Mouse (Mus musculus) lung, adult 2 months (tissue): ENCODE data around the gene Cpa4. TPM values are rescaled to one million over a fixed set of nuclear protein-coding genes. Genes with fewer than 3 reads are reported as not detected.

ENCODE experiments used
- DNase-seq: peaks from one replicate; pipeline ENCODE4 v3.0.0; 2022
- H3K4me1 ChIP-seq: fragments of 200-500 bp; 2 replicates; pipeline ENCODE4 v1.6.1; 2011; ENCODE audit warnings: low read length; ENCODE audit not compliant: control insufficient read depth, insufficient read depth
- H3K4me3 ChIP-seq: fragments of 200-500 bp; replicated peaks from 2 replicates; pipeline ENCODE3; 2011; ENCODE audit warnings: low read depth, mild to moderate bottlenecking, control low read depth, low read length; ENCODE audit errors: extremely low read depth
- CTCF ChIP-seq: fragments of 200-500 bp; IDR thresholded peaks from 2 replicates; pipeline ENCODE4 v1.5.1; 2011; ENCODE audit warnings: mild to moderate bottlenecking, low read length, control low read depth; ENCODE audit not compliant: insufficient read depth
- POLR2A ChIP-seq: fragments of 200-500 bp; IDR thresholded peaks from 2 replicates; pipeline ENCODE4 v1.6.1; 2011; ENCODE audit warnings: low read depth, mild to moderate bottlenecking, control low read depth, low read length, borderline replicate concordance; ENCODE audit errors: extremely low read depth
- WGBS: fragments of 180-500 bp; shearing (Covaris S2); methylation state at CpG from one replicate; pipeline ENCODE4 v1.1.7; 2018; 5-methylcytosine and 5-hydroxymethylcytosine counted together
- polyA plus RNA-seq: library from polyadenylated mRNA; depleted of rRNA; stranded (reverse); fragments of >200 nt; gene quantifications from 2 replicates; pipeline ENCODE4 v1.2.3, GENCODE M21; 2012

The Cpa4 gene
- polyA plus RNA-seq, 1 experiment = 4.6 TPM

GRCm38 (mm10) chr6:30551193-30551515 lies 17.0 kb upstream of the Cpa4 start:
- Histone ChIP-seq H3K4me1 (peaks cover 5% of the 10 kb centered on the region; the same call in 1 of the 2 replicates), H3K4me3 (no peak overlapping the region)
- DNase-seq = no peak
- TF ChIP-seq CTCF (no peak), POLR2A (no peak)

GRCm38 (mm10) chr6:30551644-30552580 lies 16.3 kb upstream of the Cpa4 start:
- no peak for DNase-seq
- Histone ChIP-seq H3K4me3 (no peak overlapping the region), H3K4me1 (peaks cover under 1% of the 10 kb centered on the region; the same call in 1 of the 2 replicates)
- 46% methylated on average over 23 of the region's 23 CpGs for WGBS
- TF ChIP-seq POLR2A (no peak), CTCF (no peak)

- Histone ChIP-seq H3K4me1 (no peaks in the 10 kb centered on the region), H3K4me3 (no peak overlapping the region)
- no peak for TF ChIP-seq CTCF
- no peak for TF ChIP-seq POLR2A
- WGBS = 43% methylated on average over 6 of the region's 6 CpGs
- DNase-seq = no peak
These were observed 15.5 kb upstream of the Cpa4 start for GRCm38 (mm10) chr6:30552628-30553027.

GRCm38 (mm10) chr6:30553381-30554010 lies 14.7 kb upstream of the Cpa4 start:
- H3K4me1 ChIP-seq = no peaks in the 10 kb centered on the region
- no peak for DNase-seq
- TF ChIP-seq POLR2A = no peak
- TF ChIP-seq CTCF = no peak
- no peak overlapping the region for H3K4me3 ChIP-seq
- 78% methylated on average over 7 of the region's 7 CpGs for WGBS

- no peaks in the 10 kb centered on the region for H3K4me1 ChIP-seq
- no peak for TF ChIP-seq CTCF
- TF ChIP-seq POLR2A = no peak
- 93% methylated on average over 5 of the region's 5 CpGs for WGBS
- no peak overlapping the region for H3K4me3 ChIP-seq
- no peak for DNase-seq
These were observed 14.1 kb upstream of the Cpa4 start for GRCm38 (mm10) chr6:30554092-30554491.

- no peak for TF ChIP-seq POLR2A
- no peak for TF ChIP-seq CTCF
- no peak for DNase-seq
- WGBS = 82% methylated on average over 5 of the region's 5 CpGs
- H3K4me3 ChIP-seq = no peak overlapping the region
- no peaks in the 10 kb centered on the region for H3K4me1 ChIP-seq
These were observed 13.5 kb upstream of the Cpa4 start for GRCm38 (mm10) chr6:30554621-30555170.

GRCm38 (mm10) chr6:30556080-30556479 lies 12.1 kb upstream of the Cpa4 start:
- DNase-seq = no peak
- Histone ChIP-seq H3K4me3 (no peak overlapping the region), H3K4me1 (no peaks in the 10 kb centered on the region)
- TF ChIP-seq POLR2A = no peak
- WGBS = 23% methylated on average over 9 of the region's 9 CpGs

- no peak for DNase-seq
- H3K4me1 ChIP-seq = no peaks in the 10 kb centered on the region
- TF ChIP-seq POLR2A (no peak), CTCF (no peak)
- 76% methylated on average over 1 of the region's 1 CpGs for WGBS
- H3K4me3 ChIP-seq = no peak overlapping the region
These were observed 8.4 kb upstream of the Cpa4 start for GRCm38 (mm10) chr6:30559726-30560125.

GRCm38 (mm10) chr6:30562132-30562531 lies 6.0 kb upstream of the Cpa4 start:
- Histone ChIP-seq H3K4me1 (no peaks in the 10 kb centered on the region), H3K4me3 (no peak overlapping the region)
- no peak for DNase-seq
- TF ChIP-seq CTCF (no peak), POLR2A (no peak)
- 68% methylated on average over 4 of the region's 4 CpGs for WGBS

- H3K4me3 ChIP-seq = no peak overlapping the region
- no peaks in the 10 kb centered on the region for H3K4me1 ChIP-seq
- DNase-seq = no peak
- WGBS = 48% methylated on average over 6 of the region's 6 CpGs
- TF ChIP-seq CTCF (no peak), POLR2A (no peak)
These were observed 4.6 kb upstream of the Cpa4 start for GRCm38 (mm10) chr6:30563575-30563974.

- no peak for DNase-seq
- WGBS = 79% methylated on average over 6 of the region's 6 CpGs
- TF ChIP-seq CTCF = no peak
- no peak for TF ChIP-seq POLR2A
These were observed 4.1 kb upstream of the Cpa4 start for GRCm38 (mm10) chr6:30564051-30564450.

More at GRCm38 (mm10) chr6:30564051-30564450, 4.1 kb upstream of the Cpa4 start:
- H3K4me1 ChIP-seq = no peaks in the 10 kb centered on the region
- no peak overlapping the region for H3K4me3 ChIP-seq
